Mouse (Mus musculus): ENCODE measurements around the gene Ptch2.

Ptch2 gene

GRCm38 (mm10) chr4:117127991-117128686 lies 32.3 kb downstream of the Ptch2 start:
- no peak for DNase-seq (ENCODE audit: low spot score in 2 of 2)

- no peak for DNase-seq (ENCODE audit: low spot score in 2 of 2)
Observed at GRCm38 (mm10) chr4:117130790-117131189, 34.9 kb downstream of the Ptch2 start.

GRCm38 (mm10) chr4:117131198-117131597 lies 35.3 kb downstream of the Ptch2 start:
- DNase-seq (ENCODE audit: low spot score in 2 of 2): no peak

GRCm38 (mm10) chr4:117131890-117132793 lies 36.3 kb downstream of the Ptch2 start:
- no peak for DNase-seq (ENCODE audit: low spot score in 2 of 2)

- no peak for DNase-seq (ENCODE audit: low spot score in 2 of 2)
Observed at GRCm38 (mm10) chr4:117132794-117133143, 36.9 kb downstream of the Ptch2 start.

- no peak for DNase-seq (ENCODE audit: low spot score in 2 of 2)
Observed at GRCm38 (mm10) chr4:117133366-117133796, 37.5 kb downstream of the Ptch2 start.

GRCm38 (mm10) chr4:117133817-117134600 lies 38.1 kb downstream of the Ptch2 start, which contains the start of gene Plk3:
TSS of gene Plk3 (minus strand) at chr4:117133963.
- DNase-seq (ENCODE audit: low spot score in 2 of 2): peak; percentile 95 to 98

GRCm38 (mm10) chr4:117134601-117134995 lies 38.7 kb downstream of the Ptch2 start:
- no peak for DNase-seq (ENCODE audit: low spot score in 2 of 2)

- no peak for DNase-seq (ENCODE audit: low spot score in 2 of 2)
Observed at GRCm38 (mm10) chr4:117136034-117136433, 40.2 kb downstream of the Ptch2 start.

GRCm38 (mm10) chr4:117138295-117139216 lies 42.7 kb downstream of the Ptch2 start:
- DNase-seq (ENCODE audit: low spot score in 2 of 2): no peak

GRCm38 (mm10) chr4:117139217-117139612 lies 43.3 kb downstream of the Ptch2 start:
- no peak for DNase-seq (ENCODE audit: low spot score in 2 of 2)

- DNase-seq (ENCODE audit: low spot score in 2 of 2): no peak
Observed at GRCm38 (mm10) chr4:117140613-117141012, 44.7 kb downstream of the Ptch2 start.

- no peak for DNase-seq (ENCODE audit: low spot score in 2 of 2)
Observed at GRCm38 (mm10) chr4:117143023-117143422, 47.1 kb downstream of the Ptch2 start.

- DNase-seq (ENCODE audit: low spot score in 2 of 2): no peak
Observed at GRCm38 (mm10) chr4:117145248-117145647, 49.4 kb downstream of the Ptch2 start.

- DNase-seq (ENCODE audit: low spot score in 2 of 2): peak; percentile 52 to 67
Observed at GRCm38 (mm10) chr4:117146176-117146575, 50.3 kb downstream of the Ptch2 start.

GRCm38 (mm10) chr4:117148047-117148713 lies 52.3 kb downstream of the Ptch2 start:
- DNase-seq (ENCODE audit: low spot score in 2 of 2): no peak

- DNase-seq (ENCODE audit: low spot score in 2 of 2): no peak
Observed at GRCm38 (mm10) chr4:117148815-117149214, 52.9 kb downstream of the Ptch2 start.

- DNase-seq (ENCODE audit: low spot score in 2 of 2): no peak
Observed at GRCm38 (mm10) chr4:117149291-117150211, 53.7 kb downstream of the Ptch2 start.

GRCm38 (mm10) chr4:117150212-117150733 lies 54.4 kb downstream of the Ptch2 start:
- DNase-seq (ENCODE audit: low spot score in 2 of 2): no peak
